Mouse (Mus musculus): ENCODE measurements around the gene Ncf2. TPM values are rescaled to one million over a fixed set of nuclear protein-coding genes. Genes with fewer than 3 reads are reported as not detected.

The Ncf2 gene
- polyA plus RNA-seq, 1 experiment, result 0.07 TPM

DNA sequence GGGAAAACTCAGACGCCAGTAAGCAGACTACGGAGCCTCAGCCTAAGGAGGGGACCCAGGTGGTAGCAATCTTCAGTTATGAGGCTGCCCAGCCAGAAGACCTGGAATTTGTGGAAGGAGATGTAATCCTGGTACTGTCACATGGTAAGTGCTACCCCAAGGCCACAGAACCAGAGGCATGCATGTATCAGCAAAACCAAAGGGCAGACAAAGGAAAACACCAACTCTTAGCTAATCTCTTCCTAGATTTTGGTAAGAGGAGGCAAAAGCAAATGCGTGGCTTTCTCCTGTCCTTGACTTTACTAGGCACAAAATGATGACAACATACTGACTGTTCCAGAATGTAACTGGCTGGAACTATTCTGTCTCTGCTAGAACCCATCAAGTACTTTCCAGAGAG lies 35.1 kb downstream of the Ncf2 start:
- H3K4me2 ChIP-seq (ENCODE audit: low read depth), result no peak overlapping the region
- no peaks in the 10 kb centered on the region for H3K27me3 ChIP-seq (ENCODE audit: control insufficient read depth, insufficient read depth, insufficient read length)
- H3K36me3 ChIP-seq (ENCODE audit: control insufficient read depth, insufficient read depth), result peaks cover 15% of the 10 kb centered on the region
- no peaks in the 10 kb centered on the region for H3K79me2 ChIP-seq (ENCODE audit: control insufficient read depth, insufficient read depth)
- no peak for TF ChIP-seq SRF (IDR thresholded peaks at IDR 0.05; ENCODE audit: control insufficient read depth, insufficient read length, low read depth)
- TF ChIP-seq POLR2AphosphoS2 (IDR thresholded peaks at IDR 0.05; ENCODE audit: insufficient read length, low read depth), result no peak
- TF ChIP-seq TCF12 (IDR thresholded peaks at IDR 0.05; ENCODE audit: insufficient read depth, poor library complexity, severe bottlenecking), result no peak
- no peak for TF ChIP-seq MYOD1 (IDR thresholded peaks at IDR 0.05; ENCODE audit: control insufficient read depth in 1 of 3, insufficient read length in 2 of 3, low read depth in 2 of 3)
- TF ChIP-seq REST (IDR thresholded peaks at IDR 0.05; ENCODE audit: insufficient read depth, insufficient read length), result no peak
- TF ChIP-seq MYOG (IDR thresholded peaks at IDR 0.05; ENCODE audit: control insufficient read depth in 1 of 3, insufficient read depth in 1 of 3, insufficient read length in 2 of 3, low read depth in 2 of 3), result no peak
- no peak for TF ChIP-seq USF1 (IDR thresholded peaks at IDR 0.05; ENCODE audit: low read depth)
- TF ChIP-seq MAX (IDR thresholded peaks at IDR 0.05; ENCODE audit: low read depth), result no peak
- no peak for TF ChIP-seq E2F4 (IDR thresholded peaks at IDR 0.05; ENCODE audit: insufficient read depth)
- no peak for TF ChIP-seq CEBPB (IDR thresholded peaks at IDR 0.05; ENCODE audit: insufficient read depth, poor library complexity, severe bottlenecking)
- no peak for TF ChIP-seq POLR2A (IDR thresholded peaks at IDR 0.05; ENCODE audit: insufficient read length, low read depth)
- TF ChIP-seq TCF3 (IDR thresholded peaks at IDR 0.05; ENCODE audit: insufficient read length, low read depth), result no peak
- no peak overlapping the region for H3K4me3 ChIP-seq
- no peak overlapping the region for H3ac ChIP-seq (ENCODE audit: control insufficient read depth, insufficient read length)

DNA sequence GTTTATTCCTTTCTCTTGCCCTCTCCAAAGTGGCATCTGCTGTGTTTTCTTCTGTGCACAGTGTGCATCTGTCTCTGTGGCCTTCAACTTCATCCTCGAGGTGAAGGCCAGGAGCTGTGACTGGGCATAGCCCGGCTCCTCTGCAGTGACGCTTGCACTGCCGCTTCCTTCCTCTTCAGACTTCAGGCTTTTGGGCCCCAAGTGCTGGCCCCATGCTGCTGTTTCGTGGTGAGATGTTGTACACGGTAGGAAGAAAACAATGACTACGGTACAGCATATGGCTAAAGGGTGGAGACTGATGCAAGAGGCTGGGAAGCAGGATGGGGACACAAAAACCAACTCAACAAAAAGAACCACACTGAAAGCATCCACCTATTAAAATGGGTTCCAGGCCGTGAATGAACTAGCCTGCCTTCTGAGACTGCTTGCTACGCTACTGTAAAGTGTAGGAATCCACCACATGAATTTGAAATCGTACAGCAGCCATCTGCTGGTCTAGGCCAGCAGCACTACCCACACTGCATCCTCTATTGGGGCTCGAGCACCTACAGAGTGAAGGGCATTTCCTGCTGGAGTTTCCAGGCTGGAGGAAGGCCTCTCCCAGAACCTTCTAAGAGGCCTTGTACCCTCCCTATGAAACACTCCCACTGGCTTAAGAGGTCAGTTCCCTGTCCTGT lies 38.2 kb downstream of the Ncf2 start:
- H3K36me3 ChIP-seq (ENCODE audit: control insufficient read depth, insufficient read depth), result peaks cover 37% of the 10 kb centered on the region
- H3K4me3 ChIP-seq, result no peak overlapping the region
- TF ChIP-seq CEBPB (IDR thresholded peaks at IDR 0.05; ENCODE audit: insufficient read depth, poor library complexity, severe bottlenecking) (no peak), MAX (IDR thresholded peaks at IDR 0.05; ENCODE audit: low read depth) (no peak), USF1 (IDR thresholded peaks at IDR 0.05; ENCODE audit: low read depth) (no peak), POLR2AphosphoS2 (IDR thresholded peaks at IDR 0.05; ENCODE audit: insufficient read length, low read depth) (no peak), REST (IDR thresholded peaks at IDR 0.05; ENCODE audit: insufficient read depth, insufficient read length) (no peak), TCF3 (IDR thresholded peaks at IDR 0.05; ENCODE audit: insufficient read length, low read depth) (no peak)
- H3K79me2 ChIP-seq (ENCODE audit: control insufficient read depth, insufficient read depth), result no peaks in the 10 kb centered on the region
- H3K4me2 ChIP-seq (ENCODE audit: low read depth), result no peak overlapping the region
- no peaks in the 10 kb centered on the region for H3K27me3 ChIP-seq (ENCODE audit: control insufficient read depth, insufficient read depth, insufficient read length)
- no peak overlapping the region for H3ac ChIP-seq (ENCODE audit: control insufficient read depth, insufficient read length)

DNA sequence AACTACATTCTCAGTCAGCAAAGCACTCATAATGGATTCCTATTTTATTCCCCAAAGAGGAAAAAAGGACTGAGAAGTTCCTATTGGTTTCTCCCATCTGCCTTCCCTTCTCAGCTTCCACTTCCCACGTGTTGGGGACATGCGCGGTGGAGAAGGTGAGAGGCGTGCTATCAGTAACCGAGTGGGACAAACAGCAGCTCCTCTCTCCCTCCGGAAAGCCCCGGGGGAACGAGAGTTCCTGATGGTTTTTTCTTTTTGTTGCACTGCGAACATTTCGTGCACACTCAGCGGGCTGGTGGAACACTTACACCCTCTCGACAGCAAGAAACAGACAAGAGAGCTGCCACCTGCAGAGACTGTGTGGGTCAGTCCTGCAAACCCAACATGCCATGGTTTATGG lies 38.8 kb downstream of the Ncf2 start:
- no peak for TF ChIP-seq USF1 (IDR thresholded peaks at IDR 0.05; ENCODE audit: low read depth)
- TF ChIP-seq SRF (IDR thresholded peaks at IDR 0.05; ENCODE audit: control insufficient read depth, insufficient read length, low read depth), result no peak
- TF ChIP-seq MAX (IDR thresholded peaks at IDR 0.05; ENCODE audit: low read depth), result no peak
- TF ChIP-seq MYOG (IDR thresholded peaks at IDR 0.05; ENCODE audit: control insufficient read depth in 1 of 3, insufficient read depth in 1 of 3, insufficient read length in 2 of 3, low read depth in 2 of 3), result no peak
- TF ChIP-seq TCF3 (IDR thresholded peaks at IDR 0.05; ENCODE audit: insufficient read length, low read depth), result no peak
- no peak for TF ChIP-seq POLR2A (IDR thresholded peaks at IDR 0.05; ENCODE audit: insufficient read length, low read depth)
- TF ChIP-seq E2F4 (IDR thresholded peaks at IDR 0.05; ENCODE audit: insufficient read depth), result no peak
- TF ChIP-seq POLR2AphosphoS2 (IDR thresholded peaks at IDR 0.05; ENCODE audit: insufficient read length, low read depth), result no peak
- TF ChIP-seq REST (IDR thresholded peaks at IDR 0.05; ENCODE audit: insufficient read depth, insufficient read length), result no peak
- TF ChIP-seq CEBPB (IDR thresholded peaks at IDR 0.05; ENCODE audit: insufficient read depth, poor library complexity, severe bottlenecking), result no peak
- TF ChIP-seq MYOD1 (IDR thresholded peaks at IDR 0.05; ENCODE audit: control insufficient read depth in 1 of 3, insufficient read length in 2 of 3, low read depth in 2 of 3), result no peak
- TF ChIP-seq TCF12 (IDR thresholded peaks at IDR 0.05; ENCODE audit: insufficient read depth, poor library complexity, severe bottlenecking), result no peak
- H3K4me3 ChIP-seq, result no peak overlapping the region
- H3ac ChIP-seq (ENCODE audit: control insufficient read depth, insufficient read length), result no peak overlapping the region
- peaks cover 43% of the 10 kb centered on the region for H3K36me3 ChIP-seq (ENCODE audit: control insufficient read depth, insufficient read depth)
- no peaks in the 10 kb centered on the region for H3K79me2 ChIP-seq (ENCODE audit: control insufficient read depth, insufficient read depth)
- H3K27me3 ChIP-seq (ENCODE audit: control insufficient read depth, insufficient read depth, insufficient read length), result no peaks in the 10 kb centered on the region
- H3K4me2 ChIP-seq (ENCODE audit: low read depth), result no peak overlapping the region

- Histone ChIP-seq H3ac (ENCODE audit: control insufficient read depth, insufficient read length) (no peak overlapping the region), H3K79me2 (ENCODE audit: control insufficient read depth, insufficient read depth) (no peaks in the 10 kb centered on the region), H3K4me2 (ENCODE audit: low read depth) (no peak overlapping the region), H3K27me3 (ENCODE audit: control insufficient read depth, insufficient read depth, insufficient read length) (no peaks in the 10 kb centered on the region), H3K4me3 (no peak overlapping the region), H3K36me3 (ENCODE audit: control insufficient read depth, insufficient read depth) (peaks cover 57% of the 10 kb centered on the region)
- TF ChIP-seq MYOG (IDR thresholded peaks at IDR 0.05; ENCODE audit: control insufficient read depth in 1 of 3, insufficient read depth in 1 of 3, insufficient read length in 2 of 3, low read depth in 2 of 3) (no peak), USF1 (IDR thresholded peaks at IDR 0.05; ENCODE audit: low read depth) (no peak), POLR2A (IDR thresholded peaks at IDR 0.05; ENCODE audit: insufficient read length, low read depth) (no peak), E2F4 (IDR thresholded peaks at IDR 0.05; ENCODE audit: insufficient read depth) (no peak), REST (IDR thresholded peaks at IDR 0.05; ENCODE audit: insufficient read depth, insufficient read length) (no peak), SRF (IDR thresholded peaks at IDR 0.05; ENCODE audit: control insufficient read depth, insufficient read length, low read depth) (no peak), MAX (IDR thresholded peaks at IDR 0.05; ENCODE audit: low read depth) (no peak), TCF3 (IDR thresholded peaks at IDR 0.05; ENCODE audit: insufficient read length, low read depth) (no peak), MYOD1 (IDR thresholded peaks at IDR 0.05; ENCODE audit: control insufficient read depth in 1 of 3, insufficient read length in 2 of 3, low read depth in 2 of 3) (no peak), TCF12 (IDR thresholded peaks at IDR 0.05; ENCODE audit: insufficient read depth, poor library complexity, severe bottlenecking) (no peak), POLR2AphosphoS2 (IDR thresholded peaks at IDR 0.05; ENCODE audit: insufficient read length, low read depth) (no peak), CEBPB (IDR thresholded peaks at IDR 0.05; ENCODE audit: insufficient read depth, poor library complexity, severe bottlenecking) (no peak)
Observed at GRCm38 (mm10) chr1:152840343-152840742, 40.3 kb downstream of the Ncf2 start.
